Mouse (Mus musculus): ENCODE measurements around the gene Arhgap18.
A peak's percentile ranks its signal among the peaks of the same experiment; 100 is the strongest.
"Not testable (repeated sequence)": the region's sequence is repeated elsewhere in the genome, so short reads cannot be mapped to it uniquely, and the experiment has no call there.

Gene Arhgap18

DNA sequence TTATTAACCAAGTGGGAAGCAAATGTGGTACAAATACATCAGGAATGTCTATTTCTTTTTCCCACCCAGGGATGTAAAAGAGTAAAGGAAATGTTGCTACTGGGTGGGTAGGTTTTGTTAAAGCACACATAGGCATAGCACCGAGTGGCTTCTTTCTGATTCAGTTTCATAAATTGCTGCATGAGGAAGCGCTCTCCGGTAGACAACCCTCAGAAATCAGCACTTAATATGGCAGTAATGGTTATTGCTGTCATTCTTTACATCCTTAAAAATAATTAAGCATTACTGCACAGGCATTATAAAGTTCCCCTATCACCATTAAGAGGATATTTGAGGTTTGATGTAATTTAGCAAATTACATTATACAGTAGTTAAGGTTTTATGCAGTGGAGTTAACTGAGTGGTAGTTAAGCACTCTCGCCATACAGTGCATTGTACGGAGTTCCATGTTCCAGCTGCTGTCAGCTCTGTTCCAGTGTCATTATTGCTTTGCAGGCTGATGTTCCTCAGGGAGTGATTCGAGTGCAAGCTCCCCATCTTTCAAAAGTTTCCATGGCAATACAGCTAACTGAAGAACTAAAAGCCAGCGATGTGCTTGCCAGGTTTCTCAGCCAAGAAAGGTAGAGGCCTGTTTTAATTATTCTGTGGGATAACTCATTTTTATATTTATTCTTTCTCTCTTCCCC, 159.0 kb downstream of the Arhgap18 start:
- DNase-seq, result no peak

DNA sequence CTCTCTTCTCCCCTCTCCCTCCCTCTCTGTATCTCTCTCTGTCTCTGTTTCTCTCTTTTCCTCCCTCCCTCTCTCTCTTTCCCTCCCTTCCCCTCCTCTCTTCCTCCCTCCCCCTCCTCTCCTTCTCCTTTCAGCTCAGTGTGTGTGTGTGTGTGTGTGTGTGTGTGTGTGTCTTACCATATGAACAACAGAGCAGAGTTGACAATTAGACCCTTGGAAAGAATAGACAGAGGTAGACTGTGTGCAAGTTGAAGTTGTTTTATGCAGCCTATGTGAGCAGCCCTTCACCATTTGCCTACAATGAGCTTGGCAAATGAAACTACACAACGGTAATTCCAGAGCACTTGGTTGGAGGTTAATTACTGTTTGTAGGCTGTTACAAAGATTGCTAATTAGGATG, 159.6 kb downstream of the Arhgap18 start:
- no peak for DNase-seq

DNA sequence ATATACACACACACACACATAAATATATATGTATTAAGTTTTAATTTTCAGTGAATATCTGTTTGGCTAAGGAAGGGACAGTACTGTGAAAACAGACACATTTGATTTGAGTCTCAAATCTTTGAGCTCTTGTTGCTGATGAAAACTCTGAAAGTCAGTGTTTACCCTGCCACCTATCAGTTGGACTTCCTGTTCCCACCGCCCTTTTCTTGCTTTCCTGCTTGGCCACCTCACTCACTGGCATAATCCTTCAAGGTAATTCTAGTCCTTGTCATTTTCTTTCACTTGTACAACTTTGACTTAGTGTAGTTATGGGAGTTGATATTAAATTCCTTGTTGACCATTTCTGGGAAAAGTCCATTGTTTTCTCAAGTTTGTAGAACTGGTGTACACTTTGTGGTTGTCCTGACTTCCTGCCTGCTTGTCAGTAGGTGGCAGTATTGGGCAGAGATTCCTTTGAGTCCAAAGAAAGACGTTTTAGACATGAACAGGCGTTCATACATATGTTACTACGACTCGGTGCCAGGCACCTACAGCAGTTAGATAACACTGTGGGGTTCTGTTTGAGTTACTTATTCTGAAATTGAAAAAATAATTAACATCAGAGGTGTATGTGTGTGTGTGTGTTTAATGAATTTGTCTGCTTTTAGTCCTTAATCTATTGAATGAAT, 166.2 kb downstream of the Arhgap18 start:
- peak; percentile 26 for DNase-seq

DNA sequence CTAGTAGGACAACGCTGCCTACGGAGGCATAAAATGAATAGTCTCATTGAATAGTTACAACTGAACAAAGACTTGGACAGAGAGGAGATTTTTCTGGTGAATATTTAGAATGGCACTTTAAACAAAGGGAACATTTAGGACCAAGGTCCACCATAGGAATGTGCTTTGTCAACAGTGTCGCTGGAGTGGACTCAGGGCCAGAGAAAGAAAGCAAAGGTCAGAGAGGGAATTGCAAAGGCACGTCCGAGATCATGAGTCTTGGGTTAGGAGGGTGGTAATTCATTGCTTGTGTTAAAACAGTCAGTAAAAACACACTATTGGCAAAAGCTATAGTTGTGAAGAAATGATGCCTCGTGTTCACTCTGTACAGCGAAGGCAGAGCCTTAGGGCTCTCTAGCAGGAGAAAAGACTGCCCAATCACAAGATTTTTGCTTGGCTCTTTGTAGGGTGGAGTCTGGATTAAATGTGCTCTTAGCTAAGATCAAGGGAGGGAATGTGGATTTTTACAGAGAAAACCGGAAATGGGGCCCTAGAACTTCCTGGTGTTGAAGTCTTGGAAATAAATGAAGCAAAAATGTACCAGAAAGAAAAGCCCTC, 167.3 kb downstream of the Arhgap18 start:
- DNase-seq, result peak; percentile 15

DNA sequence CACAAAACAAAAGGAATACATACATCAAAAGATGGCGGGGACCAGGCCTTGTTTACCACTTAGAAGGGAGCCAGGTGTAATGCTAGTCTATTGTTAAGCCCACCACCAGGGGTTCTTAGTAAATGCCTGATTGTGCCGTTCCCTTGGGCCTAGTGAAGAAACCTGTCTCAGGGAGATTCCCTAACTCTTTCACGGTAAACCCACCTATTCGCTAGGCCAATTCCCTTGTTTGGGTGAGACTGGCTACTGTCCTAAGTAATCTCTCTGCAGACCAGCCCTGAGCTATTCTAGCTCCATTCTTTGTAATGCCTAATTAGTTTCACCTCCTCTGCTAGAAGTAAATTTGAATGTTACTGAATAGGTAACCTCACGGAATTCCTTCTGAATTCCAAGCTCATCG, 182.8 kb downstream of the Arhgap18 start:
- not testable (repeated sequence) for DNase-seq

DNA sequence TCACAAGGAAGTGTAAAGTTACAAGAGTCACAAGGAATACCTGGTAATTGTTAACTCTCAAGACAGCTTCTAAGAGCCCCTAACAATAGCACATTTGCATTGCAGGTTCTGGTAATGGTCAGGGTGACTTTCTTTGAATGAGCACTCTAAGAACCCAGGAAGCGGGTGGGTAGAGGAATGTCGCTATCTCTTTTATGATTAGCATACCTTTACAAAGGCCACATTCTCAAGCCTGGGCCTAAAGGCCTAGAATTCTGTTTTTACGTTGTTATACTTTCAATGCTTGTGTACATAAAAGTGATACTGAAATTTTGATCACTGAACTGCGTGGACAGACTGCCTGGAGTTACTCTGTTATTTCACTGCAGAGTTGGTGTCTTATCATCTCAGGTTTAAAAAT, 185.2 kb downstream of the Arhgap18 start:
- not testable (repeated sequence) for DNase-seq

DNA sequence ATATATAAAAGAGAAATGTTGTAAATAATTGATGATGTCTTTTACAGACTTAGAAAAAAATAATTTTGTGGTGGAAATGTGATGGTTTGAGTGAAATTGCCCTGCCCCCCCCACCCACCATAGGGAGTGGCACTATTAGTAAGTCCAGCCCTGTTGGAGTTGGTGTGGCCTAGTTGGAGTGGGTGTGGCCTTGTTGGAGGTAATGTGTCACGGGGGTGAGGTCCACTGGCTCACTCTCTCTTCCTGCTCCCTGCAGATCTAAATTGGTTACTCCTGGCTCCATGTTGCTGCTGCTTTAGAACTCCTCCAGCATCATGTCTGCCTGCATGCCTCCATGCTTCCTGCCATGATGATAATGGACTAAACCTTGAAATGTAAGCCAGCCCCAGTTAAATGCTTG, 186.3 kb downstream of the Arhgap18 start:
- DNase-seq, result peak; percentile 4

DNA sequence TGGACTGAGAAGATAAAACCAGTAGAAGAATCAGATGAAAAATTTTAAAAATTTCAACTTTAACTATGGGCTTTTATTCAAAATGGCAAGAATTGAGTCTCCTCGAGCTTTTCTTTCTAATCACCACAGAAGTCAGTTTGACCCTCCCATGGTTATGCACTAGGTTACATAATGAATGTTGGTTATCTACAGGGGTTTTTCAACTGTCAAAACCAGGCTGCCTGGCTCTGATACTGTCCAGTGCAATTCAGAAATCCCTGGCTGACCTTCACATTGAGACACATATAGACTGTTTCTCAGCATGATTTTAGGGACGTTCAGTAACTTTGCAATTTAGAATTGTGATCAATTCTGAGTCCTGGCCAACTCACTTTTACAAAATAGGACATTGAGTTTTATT, 195.1 kb downstream of the Arhgap18 start:
- no peak for DNase-seq

DNA sequence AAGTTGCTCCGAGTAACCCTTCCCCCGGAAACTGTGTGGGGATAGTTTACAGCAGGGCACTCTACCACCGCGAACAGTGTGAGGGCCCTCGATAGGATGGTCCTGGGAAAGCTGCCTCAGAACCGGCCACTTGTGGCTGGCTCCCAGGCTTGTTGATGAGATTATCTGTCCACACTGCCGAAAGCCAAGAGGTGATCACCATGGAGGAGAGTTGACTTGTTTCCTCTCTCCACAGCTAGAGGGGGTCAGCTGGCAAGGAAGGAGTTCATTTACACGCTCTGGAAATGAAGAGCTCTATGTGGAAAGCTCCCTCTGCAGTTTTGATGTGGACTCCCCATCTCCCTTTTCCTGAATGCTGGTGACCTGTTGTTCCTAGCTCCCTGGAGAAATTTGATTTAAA, 196.4 kb downstream of the Arhgap18 start:
- DNase-seq, result peak; percentile 38

DNA sequence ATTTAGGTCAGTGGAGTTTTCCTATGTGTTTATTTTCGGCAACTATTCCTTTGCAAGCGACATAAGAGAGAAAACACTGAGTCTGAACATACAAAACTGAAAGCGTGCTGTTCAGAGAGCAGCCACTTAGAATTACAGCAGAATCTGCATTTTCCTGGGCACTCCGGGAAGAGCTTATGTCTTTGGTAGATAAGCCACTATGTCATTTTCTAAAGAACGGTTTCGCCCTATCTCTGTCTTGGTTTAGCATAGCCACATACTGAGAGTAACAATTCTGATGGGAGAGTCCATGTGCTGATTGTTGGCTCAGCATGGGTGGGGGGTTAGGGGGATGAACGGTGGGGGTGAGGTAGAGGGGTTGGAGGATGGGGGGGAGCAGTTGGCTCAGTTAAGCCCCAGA, 197.2 kb downstream of the Arhgap18 start:
- peak; percentile 14 for DNase-seq

DNA sequence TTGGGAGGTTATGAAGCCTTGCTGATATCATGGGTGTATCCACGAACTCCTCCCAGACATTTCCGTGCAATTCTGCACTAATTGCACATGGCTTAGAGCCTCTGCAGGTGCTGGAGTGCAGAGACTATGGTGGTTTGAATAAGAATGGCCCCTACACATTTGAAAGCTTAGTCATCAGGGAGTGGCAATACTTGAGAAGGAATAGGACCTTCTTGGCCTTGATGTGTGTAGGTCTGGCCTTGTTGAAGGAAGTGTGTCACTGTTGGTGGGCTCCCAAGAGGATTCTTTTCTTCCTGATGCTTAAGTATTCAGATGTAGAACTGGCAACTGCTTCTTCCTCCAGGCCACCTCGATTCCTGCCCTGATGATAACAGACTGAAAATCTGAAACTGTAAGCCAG, 205.3 kb downstream of the Arhgap18 start:
- DNase-seq, result no peak

Data from liver (tissue).